Mouse (Mus musculus): ENCODE data around the gene Dlec1.

GRCm38 (mm10) chr9:119142066-119142465 is 39.8 kb downstream of the Dlec1 start:
- TF ChIP-seq POLR2A (IDR thresholded peaks at IDR 0.05; ENCODE audit: extremely low read depth, insufficient read depth, low read length) (no peak), CTCF (IDR thresholded peaks at IDR 0.05; ENCODE audit: extremely low read depth, insufficient read depth, low read length) (no peak)
